Mouse (Mus musculus): Measurements from ENCODE around the gene Tlx2. TPM values are rescaled to one million over a fixed set of nuclear protein-coding genes. Genes with fewer than 3 reads are reported as not detected.

Tlx2 gene
- total RNA-seq, 2 experiments from 2014 or later = not detected

DNA sequence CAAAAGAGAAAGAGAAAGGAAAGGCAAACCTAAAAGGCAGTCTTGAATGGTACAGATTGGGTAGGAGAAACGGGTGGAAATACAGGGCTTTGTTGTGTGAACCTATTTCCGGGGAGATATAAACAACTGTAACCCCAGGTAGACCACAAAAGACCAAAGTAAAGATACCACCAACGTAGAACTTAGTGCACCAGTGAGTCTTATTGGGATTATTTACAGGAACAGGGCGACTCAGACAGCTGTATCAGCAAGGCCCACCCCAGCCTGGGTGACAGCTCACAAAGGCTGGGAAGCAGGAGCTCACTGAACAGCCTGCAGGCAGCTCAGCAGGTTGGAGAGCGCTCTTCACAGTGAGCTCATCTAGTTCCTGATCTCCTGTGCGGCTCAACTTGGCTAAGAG lies 25.9 kb upstream of the Tlx2 start:
- intact Hi-C loops (cut with DNase I) = no loop called here
- DNase-seq = no peak

GRCm38 (mm10) chr6:83092416-83093127 lies 22.5 kb upstream of the Tlx2 start:
- intact Hi-C loops (cut with DNase I) = no loop called here
- no peak for DNase-seq

DNA sequence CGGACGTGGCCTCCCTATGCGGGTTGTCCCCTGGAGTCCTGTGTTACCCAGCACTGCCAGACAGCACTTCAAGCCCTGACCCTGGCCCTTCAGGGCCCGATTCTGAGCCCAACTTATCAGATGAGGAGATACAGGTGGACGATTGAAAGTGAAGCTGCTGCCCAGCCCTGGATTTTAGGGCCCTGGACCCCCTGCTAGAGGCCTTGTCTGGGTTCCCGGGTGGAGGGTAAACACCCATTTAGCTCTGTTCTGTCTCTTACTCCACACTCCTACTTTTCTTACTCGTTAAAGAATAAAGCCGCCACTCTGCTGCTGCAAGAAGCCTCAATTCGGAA lies 17.8 kb upstream of the Tlx2 start:
- peak in 1 of 2 experiments; percentile 47 for DNase-seq
- intact Hi-C loops (cut with DNase I) = no loop called here

DNA sequence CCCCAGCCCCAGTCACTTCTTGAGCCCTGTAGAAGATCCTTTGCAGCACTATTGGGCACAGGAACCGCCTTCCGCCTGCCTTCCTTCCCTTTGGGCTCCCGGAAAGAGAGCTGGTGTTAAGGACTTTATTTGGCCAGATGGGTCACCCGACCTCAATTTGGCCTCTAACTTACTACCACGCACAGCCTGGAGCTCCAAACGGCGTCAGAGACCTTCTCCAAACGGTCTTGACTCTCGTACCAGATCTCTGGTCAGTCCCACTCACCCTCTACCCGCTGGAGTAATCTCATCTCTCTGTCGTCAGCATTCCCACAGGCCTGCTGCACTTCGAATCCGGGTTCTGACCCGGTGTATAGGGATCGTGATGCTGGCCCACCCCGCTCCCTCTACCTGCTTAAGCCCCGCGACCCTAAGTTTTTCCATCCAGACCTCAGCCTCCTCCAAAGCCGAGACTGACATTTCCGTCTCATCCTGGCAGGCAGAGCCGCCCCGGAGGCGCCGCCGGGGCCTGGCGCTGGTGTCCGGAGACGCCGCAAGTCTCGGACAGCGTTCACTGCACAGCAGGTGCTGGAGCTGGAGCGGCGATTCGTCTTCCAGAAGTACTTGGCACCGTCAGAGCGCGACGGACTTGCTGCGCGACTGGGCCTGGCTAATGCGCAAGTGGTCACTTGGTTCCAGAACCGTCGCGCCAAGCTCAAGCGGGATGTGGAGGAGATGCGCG lies 17.3 kb upstream of the Tlx2 start:
- intact Hi-C loops (cut with DNase I) = no loop called here
- peak; percentile 45 to 47 for DNase-seq

DNA sequence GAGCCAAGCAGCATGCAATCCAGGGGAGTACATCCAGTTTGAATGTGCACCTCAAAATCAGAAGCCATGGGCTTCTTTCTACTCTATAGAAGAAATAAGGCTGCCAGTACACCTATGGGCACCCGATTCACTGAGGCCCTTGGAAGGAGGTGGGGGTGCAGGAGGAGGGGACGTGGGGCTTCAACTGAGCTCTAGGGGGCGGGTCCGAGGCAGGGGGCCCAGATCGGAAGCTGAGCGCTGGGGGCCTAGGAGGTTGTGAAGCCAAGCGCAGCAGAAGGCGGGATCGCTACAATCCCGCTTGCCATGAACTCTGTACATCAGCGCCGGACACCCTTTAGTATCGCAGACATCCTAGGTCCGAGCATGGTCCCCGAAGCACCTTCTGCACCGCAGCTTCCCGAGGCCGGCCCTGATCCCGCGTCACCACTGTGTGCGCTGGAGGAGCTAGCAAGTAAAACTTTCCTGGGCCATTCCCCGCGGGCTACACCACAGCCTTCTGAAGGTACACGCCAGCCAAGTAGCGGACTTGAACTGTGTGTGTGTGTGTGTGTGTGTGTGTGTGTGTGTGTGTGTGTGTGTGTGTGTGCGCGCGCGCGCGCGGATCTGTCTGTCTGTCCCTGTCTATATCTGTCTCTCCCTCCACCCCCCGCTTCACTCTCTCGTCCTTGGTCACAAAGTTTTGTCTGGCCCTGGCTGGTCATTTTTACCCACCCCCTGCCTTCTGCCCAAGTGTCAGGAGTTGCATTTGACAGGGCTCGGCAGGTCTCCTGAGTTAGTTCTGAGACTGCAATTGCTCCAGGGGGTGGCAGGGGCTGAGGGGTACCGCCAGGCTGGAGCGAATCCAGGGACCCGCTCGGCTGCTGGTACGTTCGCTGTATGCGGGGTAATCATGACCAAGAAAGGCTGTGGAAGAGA lies 16.3 kb upstream of the Tlx2 start, which contains the start of gene Lbx2:
Gene Lbx2, plus strand, starts transcription at position 247 of the 915 bp plus-strand sequence.
- DNase-seq = peak in 1 of 2 experiments; percentile 18

DNA sequence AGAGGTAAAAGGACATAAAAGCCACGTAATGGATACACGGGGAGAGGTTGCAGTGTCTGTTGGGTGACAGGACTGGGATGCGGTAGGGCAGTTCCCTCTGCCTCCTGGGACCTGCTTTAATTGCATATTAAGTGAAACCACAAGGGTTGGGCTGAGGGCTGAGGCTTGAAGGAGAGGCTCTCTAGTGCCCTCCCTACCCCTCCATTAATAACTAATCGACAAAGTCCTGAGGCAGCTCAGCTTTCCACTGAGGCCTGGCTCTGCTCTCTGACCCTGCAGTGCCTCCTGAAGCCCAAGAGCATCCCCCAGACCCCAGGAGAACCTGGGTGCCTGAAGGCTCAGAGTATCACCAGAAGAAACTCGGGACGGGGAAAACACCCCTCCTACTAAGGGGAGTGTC lies 14.4 kb upstream of the Tlx2 start:
- intact Hi-C loops (cut with DNase I) = no loop called here
- no peak for DNase-seq

More for the DNA sequence above, 16.3 kb upstream of the Tlx2 start, which contains the start of gene Lbx2:
- intact Hi-C loops (cut with DNase I) = no loop called here

DNA sequence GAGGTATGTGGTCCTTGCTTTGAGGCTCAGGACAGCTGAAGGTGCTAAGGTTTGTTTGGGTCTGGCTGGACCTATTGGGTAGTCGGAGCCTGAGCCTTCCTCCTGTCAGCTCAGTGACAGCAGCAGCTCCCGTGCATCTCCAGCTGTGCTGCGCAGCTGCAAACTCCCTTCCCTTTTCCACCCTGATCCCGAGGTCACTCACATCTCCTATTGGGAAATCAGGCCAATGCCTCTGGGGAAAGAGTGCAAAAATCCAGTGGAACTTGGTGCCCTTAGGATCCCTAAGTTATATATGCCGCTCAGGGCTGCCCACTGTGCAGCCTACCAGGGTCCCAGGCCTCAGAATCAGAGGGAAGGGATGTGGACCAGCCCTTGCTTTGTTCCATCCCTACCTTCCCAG lies 13.4 kb upstream of the Tlx2 start:
- DNase-seq = no peak
- intact Hi-C loops (cut with DNase I) = no loop called here

DNA sequence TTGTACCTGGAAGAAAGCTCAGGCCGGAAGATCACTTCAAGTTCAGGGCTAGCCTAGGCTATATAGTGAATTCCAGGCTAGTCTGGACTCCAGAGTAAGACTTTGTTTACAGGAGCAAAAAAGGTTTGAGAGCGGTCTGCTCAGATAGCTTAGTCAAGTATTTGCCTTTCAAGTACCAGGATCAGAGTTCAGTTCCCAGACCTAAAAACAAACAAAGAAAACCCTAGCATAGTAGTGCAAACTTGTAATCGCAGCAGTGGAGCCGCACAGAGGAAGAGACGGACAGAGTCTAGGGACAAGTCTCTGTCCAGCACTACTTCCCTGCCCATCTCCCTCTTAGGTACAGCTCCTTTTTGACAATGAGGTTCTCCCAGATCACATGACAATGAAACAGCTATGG lies 10.1 kb upstream of the Tlx2 start:
- no peak for DNase-seq
- intact Hi-C loops (cut with DNase I) = no loop called here

GRCm38 (mm10) chr6:83078324-83078858 lies 8.3 kb upstream of the Tlx2 start:
- peak; percentile 100 for DNase-seq
- intact Hi-C loops (cut with DNase I) = loop anchor here (1.0 kb wide), 3 partner anchors 23 to 82 kb away; partner anchors contain the start of genes Aup1, Ccdc142 and Gm42688

GRCm38 (mm10) chr6:83077630-83078323 lies 7.7 kb upstream of the Tlx2 start, which contains the start of gene Pcgf1:
Gene Pcgf1 (plus strand): TSS chr6:83077869.
- no peak for DNase-seq
- intact Hi-C loops (cut with DNase I) = loop anchor here (1.0 kb wide), 3 partner anchors 23 to 81 kb away; partner anchors contain the start of genes Aup1, Ccdc142 and Gm42688

GRCm38 (mm10) chr6:83074979-83075378 lies 4.9 kb upstream of the Tlx2 start:
- DNase-seq = no peak
- intact Hi-C loops (cut with DNase I) = no loop called here

- no peak for DNase-seq
- intact Hi-C loops (cut with DNase I) = no loop called here
Observed at GRCm38 (mm10) chr6:83071220-83071619, 1.1 kb upstream of the Tlx2 start.

DNA sequence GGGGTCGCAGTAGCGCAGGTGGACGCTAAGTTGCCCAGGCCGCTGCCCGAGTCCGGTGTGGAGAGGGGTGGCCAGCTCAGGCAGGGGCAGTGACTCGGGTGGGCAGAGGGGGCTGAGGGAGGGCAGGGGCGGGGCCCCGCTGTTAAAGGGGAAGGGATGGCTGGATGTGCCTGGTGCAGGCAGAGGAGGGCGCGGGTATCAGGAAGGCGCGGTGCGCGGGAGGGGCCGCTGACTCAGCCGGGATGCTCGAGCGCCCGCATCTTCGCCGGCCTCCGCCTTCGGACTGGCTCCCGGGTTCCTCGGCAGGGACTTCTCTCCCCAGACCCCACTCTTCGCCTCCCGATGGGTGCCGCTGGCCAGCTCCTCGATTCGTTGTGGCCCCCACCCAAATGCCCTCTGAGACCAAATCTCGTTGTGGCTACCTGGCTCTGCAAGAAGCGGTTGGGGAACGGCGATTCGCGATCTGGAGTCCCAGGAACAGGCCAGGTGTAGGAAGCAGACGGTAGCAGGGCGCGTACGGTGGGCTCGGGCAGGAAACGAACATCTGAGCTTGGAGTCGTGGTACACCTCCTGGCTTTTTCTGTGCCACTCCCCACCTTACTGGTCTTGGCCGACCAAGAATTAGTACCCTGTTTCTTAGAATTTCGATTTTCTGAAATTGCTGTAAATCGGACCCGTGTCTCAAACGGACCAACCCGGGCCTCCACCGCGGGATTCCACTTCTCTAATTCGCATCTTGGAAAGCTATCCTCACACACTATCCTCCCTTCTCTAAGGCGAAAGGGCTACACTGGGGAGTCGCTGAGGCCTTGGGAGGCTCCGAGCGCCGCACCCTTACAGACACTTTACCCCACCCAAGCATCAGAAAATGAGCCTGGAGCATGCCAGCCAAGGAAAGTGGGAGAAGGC lies 472 bp upstream of the Tlx2 start:
- intact Hi-C loops (cut with DNase I) = no loop called here
- DNase-seq = peak; percentile 30 to 71

GRCm38 (mm10) chr6:83069488-83070246 lies 426 bp downstream of the Tlx2 start:
- intact Hi-C loops (cut with DNase I) = no loop called here
- DNase-seq = peak in 1 of 2 experiments; percentile 28

DNA sequence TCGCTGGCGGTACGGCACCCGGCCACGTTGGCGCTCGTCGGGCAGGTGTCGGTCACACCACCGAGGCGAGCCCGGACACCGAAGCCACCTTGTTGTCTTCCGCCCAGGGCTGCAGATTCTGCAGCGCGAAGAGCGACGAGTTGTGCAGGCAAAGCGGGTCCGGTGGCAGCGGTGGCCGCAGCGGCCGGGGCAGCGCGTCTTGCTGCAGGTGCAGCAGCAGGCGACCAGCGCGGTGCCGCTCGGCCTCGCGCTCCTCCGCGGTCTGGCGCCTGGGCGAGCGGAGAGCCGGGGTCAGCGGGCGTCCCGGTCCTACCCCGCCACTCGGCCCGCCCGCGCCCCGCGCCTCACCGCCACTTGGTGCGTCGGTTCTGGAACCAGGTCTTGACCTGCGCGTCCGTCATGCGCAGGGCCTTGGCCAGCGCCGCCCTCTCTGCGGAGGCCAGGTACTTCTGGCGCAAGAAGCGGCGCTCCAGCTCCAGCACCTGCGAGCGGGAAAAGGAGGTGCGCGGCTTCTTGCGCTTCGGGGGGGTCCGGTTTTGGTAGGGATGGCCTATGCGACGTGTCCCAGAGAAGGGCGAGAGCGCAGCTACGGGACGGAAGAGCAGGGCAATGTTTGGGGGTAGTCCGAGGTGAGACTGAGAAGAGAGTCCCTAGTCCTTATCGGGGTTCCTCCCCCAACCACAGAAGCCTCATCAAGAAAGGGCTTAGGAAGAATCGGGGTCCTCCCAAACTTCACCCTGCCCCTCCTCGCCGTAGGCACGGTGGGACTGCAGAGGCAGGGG lies 1.2 kb downstream of the Tlx2 start:
- no peak for DNase-seq
- intact Hi-C loops (cut with DNase I) = no loop called here

DNA sequence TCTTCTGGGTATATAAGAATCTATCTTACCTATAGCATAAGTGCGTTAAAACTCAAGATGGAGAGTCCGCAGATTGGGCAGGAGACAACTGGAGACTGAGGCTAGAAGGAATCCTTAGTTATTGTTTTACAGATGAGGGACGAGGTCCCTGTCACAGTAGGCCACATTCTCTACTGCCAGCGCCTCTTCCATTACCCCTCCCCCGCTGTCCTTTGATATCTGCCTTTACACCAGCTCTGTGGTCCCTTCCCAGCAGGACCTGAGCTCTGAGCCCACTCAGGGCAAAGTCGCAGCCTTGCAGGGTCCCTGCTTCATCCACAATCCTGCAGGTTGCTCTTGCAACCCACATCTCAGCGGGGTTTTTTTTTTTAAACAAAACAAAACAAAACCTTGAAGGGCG lies 1.9 kb downstream of the Tlx2 start:
- intact Hi-C loops (cut with DNase I) = no loop called here
- DNase-seq = no peak

DNA sequence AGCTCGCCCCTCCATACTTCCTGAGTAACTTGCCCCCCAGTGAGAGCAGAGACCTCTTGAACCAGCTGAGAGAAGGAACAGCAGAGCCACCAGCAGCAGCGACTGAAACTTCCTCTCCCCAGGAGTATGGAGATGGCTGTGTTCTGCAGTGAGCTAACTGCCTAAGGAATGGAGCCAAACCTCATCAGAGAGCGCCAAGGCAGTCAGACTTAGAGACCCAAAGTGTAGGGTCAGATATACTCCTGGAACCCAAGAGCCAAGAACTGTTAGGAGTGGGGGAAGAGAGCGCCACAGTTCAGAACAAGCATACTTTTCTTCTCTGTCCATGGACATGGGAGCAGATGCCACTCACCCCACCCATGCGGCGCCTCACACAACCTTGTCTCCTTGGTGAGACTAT lies 3.7 kb downstream of the Tlx2 start:
- intact Hi-C loops (cut with DNase I) = no loop called here
- DNase-seq = no peak
